Mouse (Mus musculus): Measurements from ENCODE around the gene Tnik. TPM values are rescaled to one million over a fixed set of nuclear protein-coding genes. Genes with fewer than 3 reads are reported as not detected.

Gene Tnik
- polyA plus RNA-seq, 1 experiment from 2014 or later = 88.8 TPM

- H3K27ac ChIP-seq = no peak overlapping the region
- no peak for ATAC-seq (replicated peaks)
- whole genome bisulfite sequencing = 90% methylated on average over 4 of the region's 4 CpGs
Measured at GRCm38 (mm10) chr3:28466688-28467087, 203.7 kb downstream of the Tnik start.

DNA sequence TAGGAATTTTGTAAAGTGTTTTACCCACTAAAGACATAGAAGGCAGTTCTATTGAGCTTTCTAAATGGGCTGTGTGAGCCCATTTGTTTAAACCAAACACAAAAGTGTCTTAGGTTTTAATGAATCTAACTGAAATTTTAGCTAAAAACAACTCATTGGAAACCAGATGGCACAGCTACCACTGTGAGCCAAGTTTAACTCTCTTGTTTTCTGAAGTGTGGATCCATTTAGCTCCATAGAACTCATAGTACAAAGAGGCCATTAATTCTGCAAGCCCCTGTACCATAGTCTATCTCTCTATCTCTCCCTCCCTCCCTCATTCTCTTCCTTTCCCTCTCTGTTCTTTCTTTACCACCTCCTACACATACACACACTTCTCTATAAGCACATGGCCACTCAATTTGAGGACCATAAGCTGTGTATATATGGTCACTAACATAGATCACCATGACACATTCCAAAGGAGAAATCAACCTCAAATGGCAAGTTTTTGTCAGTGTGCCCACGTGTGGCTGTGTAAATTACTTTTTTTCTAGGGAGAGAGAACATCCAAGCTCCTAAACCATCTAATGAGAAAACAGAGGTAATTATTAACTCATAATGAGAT lies 204.2 kb downstream of the Tnik start:
- H3K36me3 ChIP-seq (replicated peaks) = no peaks in the 10 kb centered on the region
- ATAC-seq (replicated peaks) = no peak
- no peak overlapping the region for H3K4me3 ChIP-seq
- WGBS = 58% methylated on average over 1 of the region's 1 CpGs
- no peaks in the 10 kb centered on the region for H3K4me1 ChIP-seq
- H3K9me3 ChIP-seq = no peaks in the 10 kb centered on the region
- no peak overlapping the region for H3K27ac ChIP-seq
- H3K27me3 ChIP-seq (replicated peaks) = no peaks in the 10 kb centered on the region
- H3K9ac ChIP-seq = no peak overlapping the region
- H3K4me2 ChIP-seq = no peak overlapping the region

More at GRCm38 (mm10) chr3:28466688-28467087, 203.7 kb downstream of the Tnik start:
- no peak overlapping the region for H3K4me3 ChIP-seq
- no peaks in the 10 kb centered on the region for H3K9me3 ChIP-seq
- no peak overlapping the region for H3K9ac ChIP-seq
- no peaks in the 10 kb centered on the region for H3K27me3 ChIP-seq (replicated peaks)
- H3K36me3 ChIP-seq (replicated peaks) = no peaks in the 10 kb centered on the region
- H3K4me2 ChIP-seq = no peak overlapping the region
- no peaks in the 10 kb centered on the region for H3K4me1 ChIP-seq

DNA sequence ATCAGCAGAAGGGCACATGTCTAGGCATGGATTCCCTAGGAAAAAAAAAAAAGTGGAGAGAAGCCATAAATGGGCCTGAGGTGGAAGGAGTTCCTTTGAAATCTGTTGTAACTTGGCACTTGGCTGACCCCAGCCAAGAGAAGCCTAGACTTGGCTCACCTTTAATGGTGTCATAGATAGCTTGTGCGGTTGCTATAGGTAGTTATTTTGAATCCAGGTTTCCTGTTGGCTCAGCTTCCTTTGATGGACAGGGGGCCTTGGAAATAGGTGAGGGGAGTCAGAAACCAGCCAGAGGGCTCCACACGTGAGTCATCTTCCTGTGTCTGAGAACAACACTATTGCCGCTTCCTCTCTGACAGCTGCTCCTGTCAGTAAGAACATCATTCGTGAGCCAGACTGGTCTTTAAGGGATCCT lies 204.9 kb downstream of the Tnik start:
- ATAC-seq (replicated peaks) = no peak
- Histone ChIP-seq H3K27ac (no peak overlapping the region), H3K9ac (no peak overlapping the region), H3K4me2 (no peak overlapping the region), H3K4me1 (no peaks in the 10 kb centered on the region), H3K36me3 (replicated peaks) (no peaks in the 10 kb centered on the region), H3K9me3 (no peaks in the 10 kb centered on the region), H3K4me3 (no peak overlapping the region), H3K27me3 (replicated peaks) (no peaks in the 10 kb centered on the region)
- WGBS = 74% methylated on average over 4 of the region's 4 CpGs

- Histone ChIP-seq H3K9me3 (no peaks in the 10 kb centered on the region), H3K27me3 (replicated peaks) (no peaks in the 10 kb centered on the region), H3K4me2 (no peak overlapping the region), H3K4me3 (no peak overlapping the region), H3K9ac (no peak overlapping the region), H3K27ac (no peak overlapping the region), H3K36me3 (replicated peaks) (no peaks in the 10 kb centered on the region), H3K4me1 (peaks cover 5% of the 10 kb centered on the region; the same call in 1 of the 2 replicates)
- WGBS = 65% methylated on average over 1 of the region's 1 CpGs
- ATAC-seq (replicated peaks) = no peak
Measured at GRCm38 (mm10) chr3:28473439-28473838, 210.4 kb downstream of the Tnik start.

GRCm38 (mm10) chr3:28477373-28477772 lies 214.4 kb downstream of the Tnik start:
- no peak overlapping the region for H3K4me3 ChIP-seq
- H3K9ac ChIP-seq = no peak overlapping the region
- no peak overlapping the region for H3K27ac ChIP-seq
- no peaks in the 10 kb centered on the region for H3K36me3 ChIP-seq (replicated peaks)
- H3K27me3 ChIP-seq (replicated peaks) = no peaks in the 10 kb centered on the region
- no peak overlapping the region for H3K4me2 ChIP-seq
- WGBS = 90% methylated on average over 2 of the region's 2 CpGs
- no peaks in the 10 kb centered on the region for H3K9me3 ChIP-seq
- peaks cover 32% of the 10 kb centered on the region for H3K4me1 ChIP-seq
- ATAC-seq (replicated peaks) = no peak

GRCm38 (mm10) chr3:28485716-28486115 lies 222.7 kb downstream of the Tnik start:
- H3K9ac ChIP-seq = no peak overlapping the region
- H3K9me3 ChIP-seq = no peaks in the 10 kb centered on the region
- no peak overlapping the region for H3K4me3 ChIP-seq
- no peaks in the 10 kb centered on the region for H3K36me3 ChIP-seq (replicated peaks)
- H3K4me2 ChIP-seq = no peak overlapping the region
- no peak overlapping the region for H3K27ac ChIP-seq
- H3K27me3 ChIP-seq (replicated peaks) = no peaks in the 10 kb centered on the region
- ATAC-seq (replicated peaks) = no peak
- peaks cover 23% of the 10 kb centered on the region for H3K4me1 ChIP-seq
- 85% methylated on average over 7 of the region's 7 CpGs for WGBS

- H3K4me2 ChIP-seq = no peak overlapping the region
- no peaks in the 10 kb centered on the region for H3K27me3 ChIP-seq (replicated peaks)
- 50% methylated on average over 9 of the region's 9 CpGs for WGBS
- H3K4me1 ChIP-seq = peaks cover 31% of the 10 kb centered on the region
- no peaks in the 10 kb centered on the region for H3K36me3 ChIP-seq (replicated peaks)
- no peaks in the 10 kb centered on the region for H3K9me3 ChIP-seq
- ATAC-seq (replicated peaks) = peak; percentile 37; the same call in 1 of the 2 replicates
- H3K4me3 ChIP-seq = no peak overlapping the region
- H3K27ac ChIP-seq = peak overlapping the region; percentile 55
- no peak overlapping the region for H3K9ac ChIP-seq
Measured at GRCm38 (mm10) chr3:28487418-28487817, 224.4 kb downstream of the Tnik start.

GRCm38 (mm10) chr3:28491085-28492041 lies 228.3 kb downstream of the Tnik start:
- H3K27ac ChIP-seq = peak overlapping the region; percentile 80
- no peaks in the 10 kb centered on the region for H3K9me3 ChIP-seq
- H3K4me1 ChIP-seq = peaks cover 24% of the 10 kb centered on the region
- 18% methylated on average over 11 of the region's 11 CpGs for WGBS
- peak overlapping the region; percentile 11; the same call in 1 of the 2 replicates for H3K9ac ChIP-seq
- no peaks in the 10 kb centered on the region for H3K36me3 ChIP-seq (replicated peaks)
- H3K27me3 ChIP-seq (replicated peaks) = no peaks in the 10 kb centered on the region
- H3K4me3 ChIP-seq = no peak overlapping the region
- peak; percentile 61 for ATAC-seq (replicated peaks)
- H3K4me2 ChIP-seq = no peak overlapping the region

GRCm38 (mm10) chr3:28496806-28497502 lies 233.9 kb downstream of the Tnik start:
- Histone ChIP-seq H3K9ac (no peak overlapping the region), H3K4me3 (no peak overlapping the region), H3K27ac (no peak overlapping the region), H3K9me3 (no peaks in the 10 kb centered on the region), H3K4me1 (peaks cover 8% of the 10 kb centered on the region; the same call in 1 of the 2 replicates), H3K27me3 (replicated peaks) (no peaks in the 10 kb centered on the region), H3K36me3 (replicated peaks) (no peaks in the 10 kb centered on the region), H3K4me2 (no peak overlapping the region)
- 67% methylated on average over 3 of the region's 3 CpGs for WGBS
- no peak for ATAC-seq (replicated peaks)

- peaks cover 4% of the 10 kb centered on the region; the same call in 1 of the 2 replicates for H3K4me1 ChIP-seq
- ATAC-seq (replicated peaks) = no peak
- H3K27ac ChIP-seq = no peak overlapping the region
- H3K4me2 ChIP-seq = no peak overlapping the region
- no peaks in the 10 kb centered on the region for H3K36me3 ChIP-seq (replicated peaks)
- no peaks in the 10 kb centered on the region for H3K9me3 ChIP-seq
- H3K9ac ChIP-seq = no peak overlapping the region
- WGBS = 92% methylated on average over 3 of the region's 3 CpGs
- H3K27me3 ChIP-seq (replicated peaks) = no peaks in the 10 kb centered on the region
- H3K4me3 ChIP-seq = no peak overlapping the region
Measured at GRCm38 (mm10) chr3:28497503-28497857, 234.5 kb downstream of the Tnik start.

DNA sequence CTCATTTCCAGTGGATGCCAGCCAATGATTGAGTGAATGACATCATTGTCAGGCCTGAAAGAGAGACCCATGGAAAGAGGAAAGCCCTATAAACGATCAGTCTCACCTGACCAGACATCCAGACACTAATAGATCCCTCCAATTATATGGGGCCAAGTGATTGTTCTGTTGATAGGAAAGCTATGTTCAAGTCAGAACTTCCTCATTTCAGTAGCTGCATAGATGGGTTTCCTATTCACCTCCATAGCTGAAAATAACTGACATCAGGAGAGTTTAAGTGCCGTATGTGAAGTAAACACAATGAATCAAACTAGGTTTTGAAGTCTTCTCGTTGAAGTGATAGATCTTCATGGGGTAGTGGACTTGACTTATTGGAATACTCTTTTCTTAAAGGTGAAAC lies 239.7 kb downstream of the Tnik start:
- H3K9me3 ChIP-seq = no peaks in the 10 kb centered on the region
- no peak overlapping the region for H3K27ac ChIP-seq
- 94% methylated on average over 3 of the region's 3 CpGs for WGBS
- H3K36me3 ChIP-seq (replicated peaks) = no peaks in the 10 kb centered on the region
- H3K27me3 ChIP-seq (replicated peaks) = no peaks in the 10 kb centered on the region
- no peaks in the 10 kb centered on the region for H3K4me1 ChIP-seq
- no peak overlapping the region for H3K4me3 ChIP-seq
- H3K4me2 ChIP-seq = no peak overlapping the region
- H3K9ac ChIP-seq = no peak overlapping the region
- no peak for ATAC-seq (replicated peaks)

- Histone ChIP-seq H3K4me2 (no peak overlapping the region), H3K9me3 (no peaks in the 10 kb centered on the region), H3K36me3 (replicated peaks) (no peaks in the 10 kb centered on the region), H3K27me3 (replicated peaks) (no peaks in the 10 kb centered on the region), H3K27ac (peak overlapping the region; percentile 38; the same call in 1 of the 2 replicates), H3K4me1 (peaks cover 5% of the 10 kb centered on the region), H3K9ac (no peak overlapping the region), H3K4me3 (no peak overlapping the region)
- no peak for ATAC-seq (replicated peaks)
- 36% methylated on average over 6 of the region's 6 CpGs for WGBS
Measured at GRCm38 (mm10) chr3:28509337-28509935, 246.4 kb downstream of the Tnik start.

Data from midbrain, embryonic 15.5 days (tissue).